Mouse (Mus musculus) hindbrain, embryonic 11.5 days (tissue): ENCODE results near the gene Dolk. TPM values are rescaled to one million over a fixed set of nuclear protein-coding genes. Genes with fewer than 3 reads are reported as not detected.

Experiments
- ATAC-seq: fragments of 200-750 bp; cut with Nextera tagmentation; 2 replicates; pipeline ENCODE4 v1.8.0; 2017; ENCODE audit warnings: mild to moderate bottlenecking, moderate TSS enrichment, moderate library complexity; ENCODE audit not compliant: low FRiP score
- DNase-seq: peaks from one replicate; pipeline ENCODE4 v3.0.0-alpha.2; 2015; ENCODE audit warnings: low spot score
- H3K27ac ChIP-seq: fragments of 300-500 bp; sonication (generic); 2 replicates; pipeline ENCODE4 v1.5.1; 2014; ENCODE audit warnings: mild to moderate bottlenecking, low read depth, low read length
- H3K27me3 ChIP-seq: fragments of 300-500 bp; sonication (generic); 2 replicates; pipeline ENCODE4 v1.6.1; 2014; ENCODE audit warnings: mild to moderate bottlenecking, low read length, moderate library complexity, mixed read lengths; ENCODE audit not compliant: control insufficient read depth, insufficient read depth
- H3K36me3 ChIP-seq: fragments of 300-500 bp; sonication (generic); 2 replicates; pipeline ENCODE4 v1.6.1; 2014; ENCODE audit warnings: mild to moderate bottlenecking, low read length, moderate library complexity, mixed read lengths; ENCODE audit not compliant: control insufficient read depth, insufficient read depth
- H3K4me1 ChIP-seq: fragments of 300-500 bp; sonication (generic); replicated peaks from 2 replicates; pipeline ENCODE4 v1.6.1; 2014; ENCODE audit warnings: low read length, mixed read lengths; ENCODE audit not compliant: control insufficient read depth, insufficient read depth
- H3K4me2 ChIP-seq: fragments of 300-500 bp; sonication (generic); replicated peaks from 2 replicates; pipeline ENCODE4 v1.6.1; 2014; ENCODE audit warnings: mild to moderate bottlenecking, low read depth, low read length
- H3K4me3 ChIP-seq: fragments of 300-500 bp; sonication (generic); 2 replicates; pipeline ENCODE4 v1.5.1; 2014; ENCODE audit warnings: low read depth, low read length
- H3K9ac ChIP-seq: fragments of 300-500 bp; sonication (generic); 2 replicates; pipeline ENCODE4 v1.6.1; 2014; ENCODE audit warnings: low read depth, low read length
- H3K9me3 ChIP-seq: fragments of 300-500 bp; sonication (generic); 2 replicates; pipeline ENCODE4 v1.6.1; 2016; ENCODE audit warnings: low read length; ENCODE audit not compliant: control insufficient read depth
- WGBS: fragments of 180-500 bp; shearing (Covaris S2); extraction: QIAGEN DNeasy Blood & Tissue Kit; methylation state at CpG from one replicate; pipeline ENCODE4 v1.1.7; 2014; 5-methylcytosine and 5-hydroxymethylcytosine counted together
- polyA plus RNA-seq: library from polyadenylated mRNA; unstranded; fragments of >200 nt; fragmentation: Nextera tagmentation; extraction: Ambion mirVana; gene quantifications from 2 replicates; pipeline ENCODE4 v1.2.1, GENCODE M21; 2014

Gene Dolk
- polyA plus RNA-seq, 1 experiment from 2014 or later, result 24.1 TPM

DNA sequence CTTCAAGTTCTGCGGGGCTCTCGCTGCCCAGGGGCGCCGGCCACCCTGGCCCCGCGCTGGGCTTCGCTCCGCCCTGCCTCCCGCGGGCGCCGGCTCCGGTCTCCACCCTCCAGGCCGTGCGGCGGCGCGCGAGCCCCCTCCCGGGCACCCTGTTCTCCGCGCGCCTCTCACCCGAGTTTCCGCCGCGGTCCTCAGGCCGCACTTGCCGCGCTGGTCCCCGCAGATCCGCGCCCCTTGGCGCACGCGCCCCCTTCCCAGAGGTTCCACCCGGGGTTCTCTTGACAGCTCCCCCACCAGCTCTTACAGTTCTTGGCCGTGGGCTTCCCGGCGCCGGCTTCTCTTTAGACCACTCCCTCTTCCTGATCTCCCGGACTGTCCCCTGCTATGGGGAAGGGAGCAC lies 48.3 kb downstream of the Dolk start:
- Histone ChIP-seq H3K36me3 (0 out of 2 replicates have a peak, but pooled peaks cover 7% of the 10 kb centered on the region), H3K4me1 (peaks cover 11% of the 10 kb centered on the region; the same call in 1 of the 2 replicates), H3K9me3 (no peaks in the 10 kb centered on the region), H3K4me2 (peak overlapping the region; percentile 86), H3K4me3 (peak overlapping the region; percentile 54), H3K27me3 (no peaks in the 10 kb centered on the region), H3K9ac (peak overlapping the region; percentile 71), H3K27ac (peak overlapping the region; percentile 86)
- peak; percentile 92 for ATAC-seq
- WGBS, result 0% methylated on average over 39 of the region's 42 CpGs
- no peak for DNase-seq

DNA sequence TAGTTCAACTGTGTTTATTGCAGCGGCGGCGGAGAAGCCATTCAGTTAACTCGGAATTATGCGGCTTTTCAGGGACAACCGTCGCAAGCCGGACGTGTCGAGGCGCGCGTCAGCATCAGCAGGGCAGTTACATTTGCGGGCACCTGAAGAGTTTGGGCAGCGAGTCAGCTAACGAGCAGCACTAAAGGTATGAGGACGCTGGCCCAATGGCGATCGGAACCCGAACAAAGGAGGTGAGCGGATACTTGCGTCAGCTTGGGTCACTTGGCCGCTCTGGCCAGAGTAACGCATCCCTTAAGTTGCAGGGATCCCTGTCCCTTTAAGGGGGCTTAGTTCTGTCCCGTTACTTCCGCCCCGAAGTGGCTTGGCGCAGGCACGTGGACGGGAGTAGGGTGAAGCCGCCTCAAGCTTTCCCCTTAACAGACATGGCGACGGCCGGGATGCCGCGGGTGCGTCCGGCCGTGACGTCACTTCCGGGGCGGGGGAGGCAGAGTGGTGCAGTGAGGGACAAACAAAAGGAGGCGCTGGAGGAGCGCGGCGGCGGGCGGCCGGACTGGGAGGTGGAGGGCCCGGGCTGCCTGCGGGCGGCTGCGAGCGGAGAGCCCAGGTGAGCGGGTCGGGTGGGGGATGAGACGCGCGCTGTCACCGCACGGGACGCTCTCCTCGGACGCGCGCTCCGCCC lies 48.8 kb downstream of the Dolk start, which contains the start of gene Lrrc8a:
Gene Lrrc8a, plus strand, starts transcription at position 517 of the 682 bp plus-strand sequence.
- Histone ChIP-seq H3K9me3 (no peaks in the 10 kb centered on the region), H3K4me2 (peak within 1 kb of the TSS; percentile 86), H3K9ac (peak within 1 kb of the TSS; percentile 75), H3K4me3 (peak within 1 kb of the TSS; percentile 54), H3K36me3 (0 out of 2 replicates have a peak, but pooled peaks cover 7% of the 10 kb centered on the region), H3K27ac (peak within 1 kb of the TSS; percentile 86), H3K27me3 (no peaks in the 10 kb centered on the region), H3K4me1 (peaks cover 11% of the 10 kb centered on the region; the same call in 1 of the 2 replicates)
- ATAC-seq (peak; percentile 98), DNase-seq (peak; percentile 99)
- under 1% methylated on average over 58 of the region's 67 CpGs for WGBS

DNA sequence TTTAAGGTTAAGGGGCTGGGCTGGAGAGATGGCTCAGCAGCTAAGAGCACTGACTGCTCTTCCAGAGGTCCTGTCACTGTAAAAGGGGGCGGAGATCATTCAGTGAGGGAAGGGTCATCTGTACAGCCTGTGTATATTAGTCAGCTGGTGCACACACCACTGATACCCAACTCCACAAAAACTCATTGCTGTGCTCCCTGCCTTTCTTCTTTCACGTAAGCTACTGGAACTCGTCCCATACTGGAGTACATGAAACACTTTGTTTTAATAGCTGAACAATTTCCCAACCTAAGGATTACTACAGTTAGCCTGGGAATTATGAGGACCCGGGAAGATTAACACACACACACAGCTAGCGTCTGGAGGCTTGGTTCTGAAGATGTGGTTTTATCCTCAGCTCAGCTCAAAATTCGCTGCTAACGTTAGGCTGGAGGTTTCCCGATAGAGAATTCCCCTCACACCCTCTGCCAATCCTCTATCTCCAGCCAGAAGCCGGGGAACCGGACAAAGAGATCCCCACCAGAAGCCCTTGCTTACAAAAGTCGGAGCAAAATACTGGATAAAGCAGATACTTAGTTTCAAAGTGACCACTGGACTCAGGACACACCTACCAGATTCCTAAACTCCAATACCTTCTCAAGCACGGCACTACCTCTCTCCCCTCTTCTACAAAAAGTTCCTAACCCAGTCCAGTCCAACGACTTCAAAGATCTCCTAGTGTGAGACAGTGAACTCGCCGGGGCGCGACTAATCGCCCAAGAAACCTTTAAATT lies 49.5 kb downstream of the Dolk start:
- Histone ChIP-seq H3K27ac (peak overlapping the region; percentile 70; the same call in 1 of the 2 replicates), H3K4me2 (peak overlapping the region; percentile 78), H3K36me3 (0 out of 2 replicates have a peak, but pooled peaks cover 7% of the 10 kb centered on the region), H3K27me3 (no peaks in the 10 kb centered on the region), H3K9ac (peak overlapping the region; percentile 75), H3K4me3 (peak overlapping the region; percentile 54), H3K9me3 (no peaks in the 10 kb centered on the region), H3K4me1 (peaks cover 11% of the 10 kb centered on the region; the same call in 1 of the 2 replicates)
- WGBS, result 6% methylated on average over 18 of the region's 18 CpGs
- ATAC-seq, result peak; percentile 8; the same call in 1 of the 2 replicates
- DNase-seq, result peak; percentile 51

DNA sequence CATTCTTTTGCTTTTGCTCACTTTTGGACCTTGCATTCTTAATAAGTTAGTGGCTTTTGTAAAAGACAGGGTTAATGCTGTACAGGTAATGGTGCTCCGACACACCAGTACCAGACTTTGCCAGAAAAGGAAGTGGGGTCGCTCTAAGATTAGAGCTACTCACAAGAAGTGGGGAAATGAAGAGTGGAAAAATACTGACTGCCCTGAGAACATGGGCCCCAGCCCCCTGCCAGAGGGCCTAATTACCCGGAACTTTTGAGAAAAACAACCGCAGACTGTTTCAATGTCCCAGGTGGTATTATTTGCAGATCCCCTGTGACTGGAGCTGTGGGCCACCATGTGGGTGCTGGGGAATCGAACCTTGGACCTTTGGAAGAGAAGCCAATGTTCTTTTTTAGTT lies 50.5 kb downstream of the Dolk start:
- ATAC-seq (no peak), DNase-seq (no peak)
- no peak overlapping the region for H3K4me2 ChIP-seq
- H3K4me3 ChIP-seq, result no peak overlapping the region
- no peak overlapping the region for H3K9ac ChIP-seq
- H3K27me3 ChIP-seq, result no peaks in the 10 kb centered on the region
- H3K27ac ChIP-seq, result no peak overlapping the region
- H3K4me1 ChIP-seq, result peaks cover 11% of the 10 kb centered on the region; the same call in 1 of the 2 replicates
- no peaks in the 10 kb centered on the region for H3K9me3 ChIP-seq
- WGBS, result 88% methylated on average over 5 of the region's 5 CpGs
- H3K36me3 ChIP-seq, result 0 out of 2 replicates have a peak, but pooled peaks cover under 1% of the 10 kb centered on the region

Other genes with a start within 250 kb of the Dolk start
- 30.1 and 33.9 TPM in 2 replicates for gene Wdr34, start 237.5 kb downstream of the Dolk start, polyA plus RNA-seq
- 688 and 696 TPM in 2 replicates for gene Set, start 229.0 kb downstream of the Dolk start, polyA plus RNA-seq
- gene Pkn3, start 208.7 kb downstream of the Dolk start, polyA plus RNA-seq, result 4.5 and 5.2 TPM in 2 replicates
- gene Zdhhc12, start 192.7 kb downstream of the Dolk start, polyA plus RNA-seq, result 27.4 and 32.2 TPM in 2 replicates
- gene Zer1, start 161.7 kb downstream of the Dolk start, polyA plus RNA-seq, result 6.5 and 9.3 TPM in 2 replicates
- gene Tbc1d13, start 152.6 kb downstream of the Dolk start, polyA plus RNA-seq, result 16.3 and 20.6 TPM in 2 replicates
- 15.3 and 15.6 TPM in 2 replicates for gene Endog, start 114.8 kb downstream of the Dolk start, polyA plus RNA-seq
- 62.1 and 65.9 TPM in 2 replicates for gene Spout1, start 107.9 kb downstream of the Dolk start, polyA plus RNA-seq
- 9.4 and 10.0 TPM in 2 replicates for gene Kyat1, start 80.5 kb downstream of the Dolk start, polyA plus RNA-seq
- 47.6 and 55.9 TPM in 2 replicates for gene Lrrc8a, start 48.6 kb downstream of the Dolk start, polyA plus RNA-seq
- gene Gm28035, start 45.8 kb downstream of the Dolk start, polyA plus RNA-seq, result 0.06 and 0.07 TPM in 2 replicates
- 4.2 and 5.6 TPM in 2 replicates for gene Phyhd1, start 20.1 kb downstream of the Dolk start, polyA plus RNA-seq
- not detected in 2 replicates for gene Gm28038, start 5.3 kb downstream of the Dolk start, polyA plus RNA-seq
- gene Nup188, start 63 bp upstream of the Dolk start, polyA plus RNA-seq, result 44.5 and 49.9 TPM in 2 replicates
- 42.6 and 48.5 TPM in 2 replicates for gene Sh3glb2, start 73.0 kb upstream of the Dolk start, polyA plus RNA-seq
- gene Miga2, start 77.9 kb upstream of the Dolk start, polyA plus RNA-seq, result 13.9 and 18.6 TPM in 2 replicates
- 41.9 and 44.5 TPM in 2 replicates for gene Dolpp1, start 105.9 kb upstream of the Dolk start, polyA plus RNA-seq
- 21.5 and 27.5 TPM in 2 replicates for gene Crat, start 129.5 kb upstream of the Dolk start, polyA plus RNA-seq
- gene Ptpa, start 129.7 kb upstream of the Dolk start, polyA plus RNA-seq, result 55.4 and 62.8 TPM in 2 replicates
- 6.3 and 6.8 TPM in 2 replicates for gene Ier5l, start 187.9 kb upstream of the Dolk start, polyA plus RNA-seq